Mouse (Mus musculus): ENCODE data around the gene Rtp3.

Rtp3 gene

GRCm38 (mm10) chr9:110947261-110947661 lies 43.1 kb downstream of the Rtp3 start:
- DNase-seq (ENCODE audit: extremely low read depth, insufficient read length, low spot score): no peak

DNA sequence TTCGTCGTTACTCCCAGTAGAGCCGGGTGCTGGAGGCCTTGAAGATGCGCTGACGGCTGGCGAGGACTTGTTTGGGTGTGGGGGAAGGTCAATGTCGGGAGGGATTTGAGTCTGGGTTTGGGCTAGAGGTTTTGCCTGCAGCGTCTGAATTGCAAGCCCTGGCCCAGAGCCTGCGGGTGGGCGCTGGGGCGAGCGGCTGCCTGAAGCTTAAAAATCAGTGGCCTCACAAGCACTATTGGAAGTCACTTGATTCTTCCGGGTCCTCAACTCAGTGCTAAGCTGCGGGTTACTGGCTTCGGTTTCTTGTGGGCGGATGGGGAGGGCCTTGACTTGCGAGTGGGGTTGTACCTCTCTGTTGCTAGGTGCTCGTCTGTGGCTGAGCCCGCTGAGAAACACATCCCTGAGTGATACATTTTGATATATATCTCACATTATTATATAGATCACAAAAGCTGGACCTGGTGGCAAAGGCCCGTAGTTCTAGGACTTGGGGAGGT lies 43.8 kb downstream of the Rtp3 start:
- DNase-seq (ENCODE audit: extremely low read depth, insufficient read length, low spot score): no peak

GRCm38 (mm10) chr9:110945926-110946325 lies 44.5 kb downstream of the Rtp3 start, which contains the start of gene Tdgf1:
Tdgf1 (minus strand) TSS chr9:110946158.
- no peak for DNase-seq (ENCODE audit: extremely low read depth, insufficient read length, low spot score)

DNA sequence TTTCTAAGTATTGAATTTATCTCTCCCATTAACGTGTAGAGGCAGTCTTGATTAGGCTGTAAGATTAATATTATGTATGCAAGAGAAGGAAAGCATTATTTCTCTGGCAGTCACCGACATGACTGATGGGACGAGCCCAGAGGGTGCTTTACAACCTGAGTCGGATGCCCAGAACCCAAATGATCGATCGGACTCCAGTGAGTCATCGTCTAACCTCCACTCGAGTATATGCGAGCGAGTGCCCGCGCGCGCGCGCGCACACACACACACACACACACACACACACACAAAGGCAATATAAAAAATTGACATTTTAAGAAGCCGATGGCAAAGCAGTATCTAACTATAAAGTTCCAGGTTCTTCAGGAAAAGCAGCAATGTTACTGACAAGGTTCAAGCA lies 45.0 kb downstream of the Rtp3 start:
- no peak for DNase-seq (ENCODE audit: extremely low read depth, insufficient read length, low spot score)

DNA sequence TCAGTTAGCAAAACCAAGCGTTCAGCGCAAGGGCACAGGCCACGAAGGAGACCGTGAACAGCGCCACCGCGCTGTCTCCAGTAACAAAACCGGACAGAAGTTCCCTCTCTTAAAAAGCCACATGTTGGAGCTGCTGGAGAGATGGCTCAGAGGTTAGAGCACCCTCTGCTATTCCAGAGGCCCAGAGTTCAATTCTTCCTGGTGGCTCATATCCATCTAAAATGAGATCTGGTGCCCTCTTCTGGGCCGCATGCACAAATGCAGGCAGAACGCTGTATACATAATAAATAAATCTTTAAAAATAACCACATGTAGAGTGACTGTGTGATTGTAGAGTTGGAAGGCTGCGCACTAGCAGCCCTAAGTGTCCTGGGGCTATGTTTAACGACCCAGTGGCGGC lies 46.1 kb downstream of the Rtp3 start:
- no peak for DNase-seq (ENCODE audit: extremely low read depth, insufficient read length, low spot score)

DNA sequence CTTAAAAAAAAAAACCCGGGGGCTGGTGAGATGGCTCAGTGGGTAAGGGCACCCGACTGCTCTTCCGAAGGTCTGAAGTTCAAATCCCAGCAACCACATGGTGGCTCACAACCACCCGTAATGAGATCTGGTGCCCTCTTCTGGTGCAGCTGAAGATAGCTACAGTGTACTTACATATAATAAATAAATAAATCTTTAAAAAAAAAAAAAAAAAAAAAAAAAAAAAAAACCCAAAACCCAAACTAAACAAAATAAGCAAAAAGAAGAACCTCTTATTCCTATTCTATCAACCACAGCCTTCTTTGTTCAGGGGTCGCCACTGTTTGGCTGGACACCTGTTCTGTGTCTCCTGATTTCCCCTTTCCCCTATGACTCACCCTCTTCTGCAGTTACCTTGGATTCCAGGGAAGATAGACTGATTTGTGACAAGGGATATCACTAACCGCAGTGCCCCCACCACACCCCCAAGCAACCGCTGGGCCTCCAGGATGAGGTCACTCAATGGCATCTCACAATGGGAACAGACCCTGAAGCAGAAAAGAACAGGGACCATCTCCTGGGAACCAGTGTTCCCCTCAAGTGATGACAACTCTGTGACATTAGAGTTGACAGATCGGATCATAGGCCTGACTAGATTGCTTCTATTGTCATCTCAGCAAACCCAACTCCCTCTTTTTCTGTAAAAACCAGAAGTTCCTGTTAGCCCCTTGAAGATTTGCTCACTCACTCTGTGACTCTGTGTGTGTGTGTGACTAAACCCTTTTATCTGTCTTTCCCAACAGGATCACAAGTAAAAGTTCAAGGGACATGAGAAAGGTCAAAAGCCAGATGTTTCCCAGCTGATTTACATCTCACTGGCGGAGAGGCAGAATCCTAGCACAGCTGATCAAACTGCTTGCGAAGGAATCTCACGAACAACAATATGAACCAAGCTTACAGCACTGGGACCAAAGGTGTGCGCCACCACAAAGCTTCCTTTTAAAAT lies 52.6 kb downstream of the Rtp3 start:
- no peak for DNase-seq (ENCODE audit: extremely low read depth, insufficient read length, low spot score)

GRCm38 (mm10) chr9:110935941-110936340 lies 54.4 kb downstream of the Rtp3 start:
- no peak for DNase-seq (ENCODE audit: extremely low read depth, insufficient read length, low spot score)
